Mouse (Mus musculus) lung, postnatal 36 days (tissue): ENCODE measurements around the gene Cryab.

Experiments used
- DNase-seq: peaks from one replicate; pipeline ENCODE4 v3.0.0; 2022; ENCODE audit warnings: mixed read lengths

Gene Cryab

GRCm38 (mm10) chr9:50800985-50801384 lies 49.9 kb downstream of the Cryab start:
- peak; percentile 83 for DNase-seq

GRCm38 (mm10) chr9:50803055-50803671 lies 52.0 kb downstream of the Cryab start:
- DNase-seq, result no peak
